In genomic region chr16:38648783-38649430, GRCm38 (mm10) we compare ENCODE assay signal across 13 mouse cellular contexts.
DNase-seq lines count a peak whose midpoint lies in the region; ATAC-seq lines count a peak whose summit lies in the region.
"Had no signal": no experiment of that assay in that cellular context is flagged by ENCODE, and none has a peak within 500 bp of the region (broad histone marks: within the 10 kb centered on the region; RNA-seq: fewer than 3 reads in every experiment).

No protein-coding gene starts in this region.

- peaks cover 71% of the 10 kb centered on the region for H3K4me1 ChIP-seq in heart, embryonic 16.5 days (ENCODE audit: control insufficient read depth, insufficient read depth, low read length)
- H3K4me1 ChIP-seq: hindbrain, embryonic 15.5 days; midbrain, embryonic 12.5 days had no signal

- peak overlapping the region; percentile 83 for H3K27ac ChIP-seq in heart, embryonic 16.5 days (ENCODE audit: low read length)
- H3K27ac ChIP-seq: hindbrain, embryonic 15.5 days; midbrain, embryonic 12.5 days; neural tube, embryonic 12.5 days had no signal

- WGBS in heart, embryonic 16.5 days, result 63% methylated on average over 9 of the region's 9 CpGs

- no peak for ATAC-seq in heart, embryonic 16.5 days (replicated peaks; ENCODE audit: extremely low read depth, insufficient read depth, low FRiP score)
- ATAC-seq in megakaryocyte progenitor cell, adult 5-6 weeks (replicated peaks; ENCODE audit: poor library complexity), result peak; percentile 78

- peak; percentile 62 for DNase-seq in adrenal gland, postnatal 10 days
- DNase-seq in adrenal gland, adult 8-10 months, result no peak
- no peak for DNase-seq in heart, adult 9 months (ENCODE audit: low spot score in 2 of 2)
- DNase-seq in lung, adult 18-20 months, result peak; percentile 85 to 90
- no peak for DNase-seq in frontal cortex, postnatal 36 days (ENCODE audit: low spot score in 2 of 2)
- DNase-seq in kidney, postnatal 10 days, result no peak
- DNase-seq: liver; retina, postnatal 1 day had no signal

- H3K36me3 ChIP-seq in heart, embryonic 16.5 days (ENCODE audit: control insufficient read depth, insufficient read depth), result 0 out of 2 replicates have a peak, but pooled peaks cover 2% of the 10 kb centered on the region
- H3K36me3 ChIP-seq: hindbrain, embryonic 15.5 days; midbrain, embryonic 12.5 days; neural tube, embryonic 12.5 days had no signal

- H3K9ac ChIP-seq in heart, embryonic 16.5 days (ENCODE audit: low read length), result peak overlapping the region; percentile 50; the same call in 1 of the 2 replicates
- H3K9ac ChIP-seq: hindbrain, embryonic 15.5 days; midbrain, embryonic 12.5 days; neural tube, embryonic 12.5 days had no signal

- no peak overlapping the region for H3K4me3 ChIP-seq in heart, embryonic 16.5 days (ENCODE audit: low read length)
- H3K4me3 ChIP-seq: hindbrain, embryonic 15.5 days; midbrain, embryonic 12.5 days; neural tube, embryonic 12.5 days had no signal

- no peaks in the 10 kb centered on the region for H3K9me3 ChIP-seq in heart, embryonic 16.5 days (replicated peaks; ENCODE audit: control insufficient read depth, low read length)
- H3K9me3 ChIP-seq: hindbrain, embryonic 15.5 days; midbrain, embryonic 12.5 days; neural tube, embryonic 12.5 days had no signal

- no peaks in the 10 kb centered on the region for H3K27me3 ChIP-seq in heart, embryonic 16.5 days (ENCODE audit: control insufficient read depth, insufficient read depth, low read length)
- H3K27me3 ChIP-seq: hindbrain, embryonic 15.5 days; midbrain, embryonic 12.5 days; neural tube, embryonic 12.5 days had no signal

- 0 out of 2 replicates have a peak overlapping the region, but pooled peaks have one; percentile 11 for H3K4me2 ChIP-seq in heart, embryonic 16.5 days (ENCODE audit: low read depth, low read length)
- H3K4me2 ChIP-seq: hindbrain, embryonic 15.5 days; midbrain, embryonic 12.5 days; neural tube, embryonic 12.5 days had no signal

Comparison
In these comparisons a context has a peak if more than half of its experiments do, and no peak if none do; other contexts are left out.
1. DNase-seq: peak in adrenal gland, postnatal 10 days (single experiment) and lung, adult 18-20 months (2 of 2); none in adrenal gland, adult 8-10 months (single experiment), heart, adult 9 months (0 of 2), frontal cortex, postnatal 36 days (0 of 2) and kidney, postnatal 10 days (single experiment).